Mouse (Mus musculus): ENCODE measurements around the gene Prkar1b. TPM values are rescaled to one million over a fixed set of nuclear protein-coding genes. Genes with fewer than 3 reads are reported as not detected.

Prkar1b gene
- polyA plus RNA-seq, 1 experiment from 2014 or later: 9.6 TPM

- H3K36me3 ChIP-seq (ENCODE audit: control insufficient read depth, insufficient read depth, low read length): no peaks in the 10 kb centered on the region
- 77% methylated on average over 12 of the region's 12 CpGs for WGBS
- H3K27me3 ChIP-seq (ENCODE audit: control insufficient read depth, insufficient read depth, low read length): no peaks in the 10 kb centered on the region
- no peaks in the 10 kb centered on the region for H3K4me1 ChIP-seq (replicated peaks; ENCODE audit: control insufficient read depth, insufficient read depth)
- no peak overlapping the region for H3K9ac ChIP-seq (ENCODE audit: low read length)
- H3K27ac ChIP-seq (replicated peaks): no peak overlapping the region
- H3K4me3 ChIP-seq (ENCODE audit: low read depth, low read length): no peak overlapping the region
- ATAC-seq (ENCODE audit: low FRiP score, low TSS enrichment) (no peak), DNase-seq (ENCODE audit: low spot score) (no peak)
- H3K9me3 ChIP-seq (ENCODE audit: control insufficient read depth, low read length): no peaks in the 10 kb centered on the region
- TF ChIP-seq EP300 (optimal IDR thresholded peaks at IDR 0.05) (no peak), CTCF (IDR thresholded peaks at IDR 0.05; ENCODE audit: low read depth) (no peak)
- no peak overlapping the region for H3K4me2 ChIP-seq (replicated peaks; ENCODE audit: low read depth)
Measured at GRCm38 (mm10) chr5:139060460-139061051, 89.2 kb downstream of the Prkar1b start.

GRCm38 (mm10) chr5:139053176-139053575 is 96.6 kb downstream of the Prkar1b start:
- H3K4me3 ChIP-seq (ENCODE audit: low read depth, low read length): no peak overlapping the region
- no peaks in the 10 kb centered on the region for H3K9me3 ChIP-seq (ENCODE audit: control insufficient read depth, low read length)
- H3K27ac ChIP-seq (replicated peaks): no peak overlapping the region; the same call in 1 of the 2 replicates
- no peak for DNase-seq (ENCODE audit: low spot score)
- no peak overlapping the region for H3K4me2 ChIP-seq (replicated peaks; ENCODE audit: low read depth)
- H3K27me3 ChIP-seq (ENCODE audit: control insufficient read depth, insufficient read depth, low read length): no peaks in the 10 kb centered on the region
- ATAC-seq (ENCODE audit: low FRiP score, low TSS enrichment): 0 out of 2 replicates have a peak, but pooled peaks have one; percentile 15
- no peak overlapping the region for H3K9ac ChIP-seq (ENCODE audit: low read length)
- 80% methylated on average over 10 of the region's 10 CpGs for WGBS
- H3K4me1 ChIP-seq (replicated peaks; ENCODE audit: control insufficient read depth, insufficient read depth): no peaks in the 10 kb centered on the region
- no peaks in the 10 kb centered on the region for H3K36me3 ChIP-seq (ENCODE audit: control insufficient read depth, insufficient read depth, low read length)
- TF ChIP-seq EP300 (optimal IDR thresholded peaks at IDR 0.05) (no peak), CTCF (IDR thresholded peaks at IDR 0.05; ENCODE audit: low read depth) (no peak)

GRCm38 (mm10) chr5:139051276-139051675 is 98.5 kb downstream of the Prkar1b start:
- H3K4me1 ChIP-seq (replicated peaks; ENCODE audit: control insufficient read depth, insufficient read depth): no peaks in the 10 kb centered on the region
- DNase-seq (ENCODE audit: low spot score): no peak
- H3K27ac ChIP-seq (replicated peaks): no peak overlapping the region
- WGBS: 89% methylated on average over 18 of the region's 18 CpGs
- no peak overlapping the region for H3K9ac ChIP-seq (ENCODE audit: low read length)
- ATAC-seq (ENCODE audit: low FRiP score, low TSS enrichment): no peak
- H3K27me3 ChIP-seq (ENCODE audit: control insufficient read depth, insufficient read depth, low read length): no peaks in the 10 kb centered on the region
- no peaks in the 10 kb centered on the region for H3K36me3 ChIP-seq (ENCODE audit: control insufficient read depth, insufficient read depth, low read length)
- no peak overlapping the region for H3K4me2 ChIP-seq (replicated peaks; ENCODE audit: low read depth)
- H3K9me3 ChIP-seq (ENCODE audit: control insufficient read depth, low read length): no peaks in the 10 kb centered on the region
- TF ChIP-seq CTCF (IDR thresholded peaks at IDR 0.05; ENCODE audit: low read depth): no peak
- no peak for TF ChIP-seq EP300 (optimal IDR thresholded peaks at IDR 0.05)
- no peak overlapping the region for H3K4me3 ChIP-seq (ENCODE audit: low read depth, low read length)

GRCm38 (mm10) chr5:139049367-139049766 is 100.4 kb downstream of the Prkar1b start:
- no peaks in the 10 kb centered on the region for H3K27me3 ChIP-seq (ENCODE audit: control insufficient read depth, insufficient read depth, low read length)

GRCm38 (mm10) chr5:139047171-139047570 is 102.6 kb downstream of the Prkar1b start:
- Histone ChIP-seq H3K4me2 (replicated peaks; ENCODE audit: low read depth) (no peak overlapping the region), H3K4me3 (ENCODE audit: low read depth, low read length) (no peak overlapping the region), H3K27me3 (ENCODE audit: control insufficient read depth, insufficient read depth, low read length) (no peaks in the 10 kb centered on the region), H3K4me1 (replicated peaks; ENCODE audit: control insufficient read depth, insufficient read depth) (no peaks in the 10 kb centered on the region), H3K9ac (ENCODE audit: low read length) (no peak overlapping the region), H3K27ac (replicated peaks) (no peak overlapping the region), H3K9me3 (ENCODE audit: control insufficient read depth, low read length) (no peaks in the 10 kb centered on the region), H3K36me3 (ENCODE audit: control insufficient read depth, insufficient read depth, low read length) (no peaks in the 10 kb centered on the region)
- WGBS: 62% methylated on average over 2 of the region's 2 CpGs
- TF ChIP-seq EP300 (optimal IDR thresholded peaks at IDR 0.05) (no peak), CTCF (IDR thresholded peaks at IDR 0.05; ENCODE audit: low read depth) (no peak)
- ATAC-seq (ENCODE audit: low FRiP score, low TSS enrichment): no peak
- no peak for DNase-seq (ENCODE audit: low spot score)

More at GRCm38 (mm10) chr5:139049367-139049766, 100.4 kb downstream of the Prkar1b start:
- no peak overlapping the region for H3K9ac ChIP-seq (ENCODE audit: low read length)
- no peaks in the 10 kb centered on the region for H3K36me3 ChIP-seq (ENCODE audit: control insufficient read depth, insufficient read depth, low read length)
- DNase-seq (ENCODE audit: low spot score): no peak
- H3K9me3 ChIP-seq (ENCODE audit: control insufficient read depth, low read length): no peaks in the 10 kb centered on the region
- ATAC-seq (ENCODE audit: low FRiP score, low TSS enrichment): no peak
- TF ChIP-seq EP300 (optimal IDR thresholded peaks at IDR 0.05) (no peak), CTCF (IDR thresholded peaks at IDR 0.05; ENCODE audit: low read depth) (no peak)
- WGBS: 79% methylated on average over 7 of the region's 7 CpGs
- H3K4me2 ChIP-seq (replicated peaks; ENCODE audit: low read depth): no peak overlapping the region
- H3K4me1 ChIP-seq (replicated peaks; ENCODE audit: control insufficient read depth, insufficient read depth): no peaks in the 10 kb centered on the region
- no peak overlapping the region for H3K27ac ChIP-seq (replicated peaks)
- no peak overlapping the region for H3K4me3 ChIP-seq (ENCODE audit: low read depth, low read length)

- 65% methylated on average over 5 of the region's 5 CpGs for WGBS
- DNase-seq (ENCODE audit: low spot score): no peak
- H3K4me2 ChIP-seq (replicated peaks; ENCODE audit: low read depth): no peak overlapping the region
- no peaks in the 10 kb centered on the region for H3K36me3 ChIP-seq (ENCODE audit: control insufficient read depth, insufficient read depth, low read length)
- no peaks in the 10 kb centered on the region for H3K9me3 ChIP-seq (ENCODE audit: control insufficient read depth, low read length)
- no peak overlapping the region for H3K9ac ChIP-seq (ENCODE audit: low read length)
- H3K27me3 ChIP-seq (ENCODE audit: control insufficient read depth, insufficient read depth, low read length): no peaks in the 10 kb centered on the region
- no peak overlapping the region for H3K27ac ChIP-seq (replicated peaks)
- TF ChIP-seq EP300 (optimal IDR thresholded peaks at IDR 0.05) (no peak), CTCF (IDR thresholded peaks at IDR 0.05; ENCODE audit: low read depth) (no peak)
- no peaks in the 10 kb centered on the region for H3K4me1 ChIP-seq (replicated peaks; ENCODE audit: control insufficient read depth, insufficient read depth)
- no peak for ATAC-seq (ENCODE audit: low FRiP score, low TSS enrichment)
- H3K4me3 ChIP-seq (ENCODE audit: low read depth, low read length): no peak overlapping the region
Measured at GRCm38 (mm10) chr5:139046636-139047035, 103.2 kb downstream of the Prkar1b start.

Measured in stomach, postnatal 0 days (tissue).